ENCODE assay signal across 15 mouse cellular contexts in genomic region chr5:78602599-78602998, GRCm38 (mm10).
"Had no signal": no experiment of that assay in that cellular context is flagged by ENCODE, and none has a peak within 500 bp of the region (broad histone marks: within the 10 kb centered on the region; RNA-seq: fewer than 3 reads in every experiment).

No protein-coding gene starts in this region.

- H3K9me3 ChIP-seq: limb, embryonic 15.5 days; liver, embryonic 15.5 days; midbrain, embryonic 15.5 days; neural tube, embryonic 12.5 days; stomach, embryonic 15.5 days had no signal

- H3K27ac ChIP-seq: layer of hippocampus, adult 2 months; limb, embryonic 15.5 days; liver, embryonic 15.5 days; midbrain, embryonic 15.5 days; neural tube, embryonic 12.5 days; stomach, embryonic 15.5 days had no signal

- DNase-seq: kidney, adult 11 months; kidney, postnatal 14 days; lung, adult 2 months; lung, postnatal 4 days; retina, postnatal 1 day; thymus, adult 2 months; thymus, postnatal 25 days had no signal

- H3K4me3 ChIP-seq: layer of hippocampus, adult 2 months; limb, embryonic 15.5 days; liver, embryonic 15.5 days; midbrain, embryonic 15.5 days; neural tube, embryonic 12.5 days; stomach, embryonic 15.5 days had no signal

- ATAC-seq: lung, postnatal 0 days; midbrain, embryonic 15.5 days had no signal

- H3K36me3 ChIP-seq: limb, embryonic 15.5 days; liver, embryonic 15.5 days; midbrain, embryonic 15.5 days; neural tube, embryonic 12.5 days; stomach, embryonic 15.5 days had no signal

- H3K27me3 ChIP-seq: limb, embryonic 15.5 days; liver, embryonic 15.5 days; midbrain, embryonic 15.5 days; neural tube, embryonic 12.5 days; stomach, embryonic 15.5 days had no signal

- H3K4me2 ChIP-seq: limb, embryonic 15.5 days; liver, embryonic 15.5 days; midbrain, embryonic 11.5 days; midbrain, embryonic 15.5 days; neural tube, embryonic 12.5 days; stomach, embryonic 15.5 days had no signal

- H3K9ac ChIP-seq: limb, embryonic 15.5 days; liver, embryonic 15.5 days; midbrain, embryonic 15.5 days; neural tube, embryonic 12.5 days; stomach, embryonic 15.5 days had no signal

- H3K4me1 ChIP-seq: limb, embryonic 15.5 days; liver, embryonic 15.5 days; midbrain, embryonic 15.5 days; neural tube, embryonic 12.5 days; stomach, embryonic 15.5 days had no signal
